Mouse (Mus musculus) C2C12 (cell line): ENCODE measurements around the gene Slc7a1.

Experiments
- CEBPB ChIP-seq: IDR thresholded peaks from one replicate; pipeline ENCODE4 v1.6.1; 2011; ENCODE audit warnings: low read depth, mild to moderate bottlenecking, control low read depth, moderate library complexity
- CTCF ChIP-seq: IDR thresholded peaks from one replicate; pipeline ENCODE4 v1.5.1; 2011; ENCODE audit not compliant: control insufficient read depth, insufficient read depth, insufficient read length
- MAX ChIP-seq: IDR thresholded peaks from one replicate; pipeline ENCODE4 v1.6.1; 2011; ENCODE audit warnings: mild to moderate bottlenecking, control low read depth
- MYOD1 ChIP-seq: IDR thresholded peaks from one replicate; pipeline ENCODE4 v1.6.1; 2011; ENCODE audit warnings: low read depth; ENCODE audit not compliant: control insufficient read depth, insufficient read length
- USF1 ChIP-seq: IDR thresholded peaks from one replicate; pipeline ENCODE4 v1.6.1; 2011; ENCODE audit warnings: low read depth, mild to moderate bottlenecking, control low read depth, moderate library complexity

DNA sequence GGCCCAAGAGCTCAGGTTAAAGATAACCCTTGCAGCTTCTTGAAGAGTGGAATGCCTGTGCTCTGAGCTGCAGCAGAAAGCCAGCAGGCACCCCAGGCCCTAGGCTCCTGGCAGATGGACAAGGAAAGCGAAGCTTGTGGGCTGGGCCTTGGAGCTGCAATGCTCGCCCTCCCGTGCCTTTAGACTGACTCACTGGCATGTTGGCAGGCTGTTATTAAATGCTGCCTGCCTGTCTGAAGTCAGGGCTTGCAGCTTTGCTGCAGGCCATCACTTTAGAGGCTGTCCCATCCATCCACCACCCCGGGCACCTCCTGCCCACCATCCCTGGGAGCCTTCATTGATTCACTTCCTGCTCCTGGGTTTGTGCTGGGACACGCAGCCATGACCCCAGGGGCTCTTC is 44.0 kb upstream of the Slc7a1 start:
- TF ChIP-seq CTCF (no peak), USF1 (no peak), MAX (peak; percentile 66), MYOD1 (no peak), CEBPB (no peak)
